Mouse (Mus musculus) kidney, adult 2 months (tissue): ENCODE measurements around the gene Sstr2.

Experiments
- CTCF ChIP-seq: fragments of 200-500 bp; conservative IDR thresholded peaks from 2 replicates; pipeline ENCODE4 v1.5.1; 2011; ENCODE audit warnings: low read depth, mild to moderate bottlenecking, control low read depth, low read length, moderate library complexity, mixed read lengths; ENCODE audit not compliant: insufficient read depth, insufficient read length
- POLR2A ChIP-seq: fragments of 200-500 bp; IDR thresholded peaks from one replicate; pipeline ENCODE4 v1.6.1; 2011; ENCODE audit warnings: low read depth, low read length, control low read depth

DNA sequence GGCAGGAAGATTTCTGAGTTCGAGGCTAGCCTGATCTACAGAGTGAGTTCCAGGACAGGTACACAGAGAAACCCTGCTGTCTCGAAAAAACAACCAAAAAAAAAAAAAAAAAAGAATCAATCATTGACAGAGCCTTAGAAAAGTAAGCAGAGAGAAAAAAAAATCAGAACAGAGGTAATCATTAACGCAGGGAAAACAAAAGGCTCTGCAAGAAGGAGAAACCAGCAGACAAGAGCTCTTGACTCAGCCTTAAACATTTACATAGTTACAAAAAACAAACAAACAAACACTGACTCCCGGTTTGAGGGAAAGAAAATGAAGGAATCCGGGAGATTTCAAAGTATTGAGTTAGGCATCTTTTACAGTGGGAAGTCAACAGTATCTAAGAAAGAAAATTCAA, 9.6 kb upstream of the Sstr2 start:
- TF ChIP-seq CTCF (no peak), POLR2A (no peak)
